Mouse (Mus musculus) yolk sac, embryonic 10.5 days (tissue): Measurements from ENCODE around the gene Ptger1.

Source experiments
- DNase-seq: peaks from one replicate; pipeline ENCODE4 v3.0.0-alpha.2; 2017; ENCODE audit warnings: low spot score

Ptger1 gene

DNA sequence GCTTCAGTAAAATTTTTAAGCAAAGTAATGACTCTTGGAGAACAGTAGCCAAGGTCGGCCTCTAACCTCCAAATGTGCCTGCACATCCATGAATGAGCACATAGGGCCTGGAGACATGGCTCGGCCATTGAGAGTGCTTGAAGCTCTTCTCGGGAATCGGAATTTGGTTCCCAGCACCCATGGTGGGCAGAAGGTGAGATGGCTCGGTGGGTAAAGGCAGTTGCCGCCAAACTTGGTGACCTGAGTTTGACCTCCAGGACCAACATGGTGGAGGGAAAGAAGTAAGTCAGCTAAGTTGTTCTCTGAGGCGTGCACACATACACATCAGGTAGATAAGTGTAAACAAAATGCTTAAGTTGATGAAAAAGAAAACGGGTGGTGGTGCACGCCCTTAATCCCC lies 10.4 kb upstream of the Ptger1 start:
- DNase-seq = no peak

DNA sequence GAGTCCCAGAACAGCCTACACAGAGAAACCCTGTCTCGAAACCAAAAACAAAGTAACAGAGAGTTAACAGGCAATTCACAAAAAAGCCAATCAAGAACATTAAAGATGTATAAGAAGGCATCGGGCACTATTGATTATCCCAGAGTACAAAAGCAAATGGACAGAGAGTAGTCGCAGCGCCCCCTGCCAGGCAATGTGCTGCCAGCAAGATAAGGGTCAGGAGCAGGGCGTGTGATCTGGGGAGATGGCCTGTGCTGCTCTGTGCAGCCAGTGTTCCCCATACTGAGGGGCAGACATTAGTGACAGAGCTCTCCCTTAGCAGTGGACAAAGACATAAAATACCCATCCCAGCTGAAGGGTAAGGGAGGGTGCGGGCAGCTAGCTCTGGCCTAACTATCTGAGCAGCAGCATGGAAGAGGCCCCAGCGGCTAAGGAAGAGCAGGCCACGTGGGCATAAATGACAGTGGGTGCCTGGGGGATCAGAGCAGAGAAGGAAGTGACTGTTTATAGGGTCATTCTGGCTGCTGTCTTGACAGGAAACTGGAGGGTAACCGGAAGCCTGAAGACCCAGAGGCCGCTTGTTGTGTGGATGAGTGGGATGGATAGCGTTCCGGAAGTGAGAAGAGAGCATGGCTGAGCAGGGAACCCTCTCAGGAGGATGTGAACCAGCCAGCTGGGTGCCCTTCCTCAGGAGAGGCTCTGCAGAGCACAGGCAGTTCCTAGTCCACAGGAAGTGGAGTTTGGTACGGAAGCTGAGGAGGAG lies 9.8 kb upstream of the Ptger1 start:
- DNase-seq = no peak

GRCm38 (mm10) chr8:83660545-83660944 lies 5.9 kb upstream of the Ptger1 start:
- DNase-seq = no peak

- DNase-seq = peak; percentile 50
Measured at GRCm38 (mm10) chr8:83660995-83661680, 5.3 kb upstream of the Ptger1 start.

DNA sequence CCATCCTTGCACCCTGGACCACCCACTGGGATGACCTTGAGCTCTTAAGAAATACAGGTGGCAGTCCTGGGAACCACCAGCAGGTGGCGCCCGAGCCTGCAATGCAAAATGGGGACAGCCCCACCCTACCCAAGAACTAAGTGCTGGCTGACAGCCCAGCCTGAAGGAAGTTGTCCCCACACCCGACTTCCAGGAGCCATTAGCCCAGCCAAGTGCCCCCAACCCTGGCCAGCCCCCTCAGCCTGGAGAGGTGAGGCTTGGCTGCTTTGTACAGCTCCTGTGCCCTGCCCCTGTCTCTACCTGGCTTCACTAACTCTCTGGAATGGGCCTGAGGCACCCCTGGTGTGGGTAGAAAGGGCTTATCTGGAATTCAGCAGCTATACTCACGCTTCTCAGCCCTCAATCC lies 4.1 kb upstream of the Ptger1 start:
- peak; percentile 76 for DNase-seq

DNA sequence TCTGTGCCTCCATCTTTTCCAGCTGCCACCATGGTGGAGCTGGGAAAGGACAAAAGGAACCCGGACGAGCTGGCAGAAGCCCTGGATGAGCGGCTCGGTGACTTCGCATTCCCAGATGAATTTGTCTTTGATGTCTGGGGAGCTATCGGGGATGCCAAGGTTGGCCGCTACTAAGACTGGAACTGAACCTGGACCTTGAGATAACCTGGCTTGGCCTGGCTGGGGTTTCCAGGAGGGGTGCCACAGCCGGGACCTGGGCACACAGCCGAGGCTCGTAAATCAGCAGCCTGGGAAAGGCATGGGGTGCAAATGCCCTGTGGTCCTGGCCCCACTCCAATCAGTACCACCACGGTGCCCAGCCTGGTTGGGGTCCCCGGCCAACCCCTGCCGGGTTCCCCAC lies 2.4 kb upstream of the Ptger1 start:
- DNase-seq = no peak

DNA sequence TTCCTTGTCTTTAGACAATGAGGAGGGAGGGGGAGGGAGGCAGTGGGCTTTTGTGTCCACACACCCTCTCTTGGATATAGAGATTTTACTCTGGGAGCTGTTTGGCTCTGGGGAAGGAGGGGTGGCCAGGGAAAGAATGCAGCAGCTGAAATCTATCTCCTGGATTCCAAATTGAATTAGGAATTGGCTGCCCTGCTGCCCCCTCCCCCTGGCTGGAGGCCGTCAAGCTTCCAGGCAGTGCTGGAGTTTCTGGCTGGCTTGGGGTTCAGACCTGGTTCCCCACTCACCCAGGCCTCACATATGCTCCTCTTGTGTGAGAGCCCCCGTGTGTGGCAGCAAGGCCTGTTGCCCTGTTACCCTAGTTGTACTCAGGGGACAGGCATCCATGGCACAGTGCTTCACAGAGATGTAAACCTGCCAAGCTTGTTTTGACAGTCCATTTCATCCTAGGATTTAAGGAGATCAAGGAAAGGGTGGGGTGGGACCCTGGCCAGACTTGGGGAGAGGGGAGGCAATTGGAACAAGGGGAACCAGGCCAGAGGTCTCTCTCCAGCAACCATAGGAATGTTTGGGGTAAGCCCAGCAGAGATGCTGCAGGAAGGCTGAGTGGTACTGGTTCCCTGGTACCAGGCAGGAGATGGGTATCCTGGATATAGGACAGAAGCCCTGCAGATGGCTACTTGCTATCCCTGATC lies 1.4 kb upstream of the Ptger1 start:
- DNase-seq = no peak

- no peak for DNase-seq
Measured at GRCm38 (mm10) chr8:83666866-83667234, 372 bp downstream of the Ptger1 start.

DNA sequence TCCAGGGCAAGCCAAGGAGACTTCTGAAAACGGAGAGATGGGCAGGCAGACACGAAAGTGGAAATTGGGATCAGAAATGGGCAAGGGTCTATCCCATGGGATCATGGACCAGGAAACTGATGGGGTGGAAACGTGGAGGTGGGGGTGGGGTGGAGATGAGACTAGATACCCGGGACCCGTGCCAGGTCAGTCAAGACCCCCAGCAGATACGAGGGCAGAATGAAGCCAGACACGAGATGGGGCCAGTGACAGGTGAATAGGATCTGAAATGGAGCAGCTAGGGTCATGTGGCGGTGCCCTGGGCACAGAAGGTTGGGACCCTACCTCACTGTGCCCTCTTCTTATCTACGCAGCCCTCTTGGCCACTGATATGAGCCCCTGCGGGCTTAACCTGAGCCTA lies 1.0 kb downstream of the Ptger1 start:
- DNase-seq = no peak

GRCm38 (mm10) chr8:83668010-83668916 lies 1.8 kb downstream of the Ptger1 start:
- DNase-seq = peak; percentile 61

DNA sequence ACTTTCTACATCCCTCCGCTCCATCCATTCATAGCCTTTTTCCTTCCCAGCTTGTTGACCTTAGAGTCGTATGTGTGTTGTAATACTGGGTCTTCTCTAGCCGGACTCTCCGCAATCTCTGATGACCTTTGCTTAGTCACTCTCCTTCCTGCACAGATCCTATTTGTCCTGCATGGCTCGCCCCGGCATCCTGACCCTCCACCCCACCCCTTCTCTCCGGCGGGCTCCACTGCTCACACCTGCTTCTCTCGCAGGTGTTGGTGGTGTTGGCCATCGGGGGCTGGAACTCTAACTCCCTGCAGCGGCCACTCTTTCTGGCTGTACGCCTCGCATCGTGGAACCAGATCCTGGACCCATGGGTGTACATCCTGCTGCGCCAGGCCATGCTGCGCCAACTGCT lies 2.5 kb downstream of the Ptger1 start:
- DNase-seq = peak; percentile 50

- DNase-seq = no peak
Measured at GRCm38 (mm10) chr8:83672936-83673335, 6.5 kb downstream of the Ptger1 start.

DNA sequence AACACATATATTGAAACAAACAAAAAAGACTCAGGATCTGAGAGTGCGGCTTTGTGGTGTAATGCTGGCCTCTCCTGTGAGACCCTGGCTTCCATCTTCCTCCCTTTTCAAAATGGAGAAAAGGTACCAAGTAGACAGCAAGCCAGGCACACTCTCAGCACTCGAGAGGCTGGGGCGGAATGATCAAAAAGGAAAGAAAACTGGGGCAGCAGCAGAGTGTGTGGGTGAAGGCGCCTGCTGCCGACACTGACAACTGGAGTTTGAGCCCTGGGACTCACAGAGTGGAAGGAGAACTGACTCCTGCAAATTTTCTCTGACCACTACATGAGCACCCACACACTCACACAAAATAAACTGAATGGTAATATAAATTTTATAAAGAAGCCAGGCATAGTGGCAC lies 8.0 kb downstream of the Ptger1 start:
- DNase-seq = no peak

GRCm38 (mm10) chr8:83679866-83680265 lies 13.4 kb downstream of the Ptger1 start:
- DNase-seq = no peak

DNA sequence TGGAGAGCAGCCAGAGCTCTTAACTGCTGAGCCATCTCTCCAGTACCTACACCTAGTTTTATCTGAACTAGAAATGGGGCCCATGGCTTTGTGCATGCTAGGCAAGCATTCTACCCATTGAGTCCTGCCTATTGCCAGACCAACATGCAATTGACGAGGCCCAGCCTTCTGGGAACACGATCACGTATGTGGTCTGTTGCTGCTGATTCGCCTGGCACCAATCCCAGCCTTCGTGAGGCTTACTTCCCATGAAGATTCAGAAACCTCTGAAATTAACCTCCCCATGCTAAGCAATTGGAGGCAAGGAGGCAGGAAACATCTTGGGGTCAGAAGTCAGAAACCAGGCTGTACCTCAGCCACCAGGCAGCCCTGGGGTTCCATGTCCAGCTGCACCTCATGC lies 14.1 kb downstream of the Ptger1 start:
- no peak for DNase-seq

DNA sequence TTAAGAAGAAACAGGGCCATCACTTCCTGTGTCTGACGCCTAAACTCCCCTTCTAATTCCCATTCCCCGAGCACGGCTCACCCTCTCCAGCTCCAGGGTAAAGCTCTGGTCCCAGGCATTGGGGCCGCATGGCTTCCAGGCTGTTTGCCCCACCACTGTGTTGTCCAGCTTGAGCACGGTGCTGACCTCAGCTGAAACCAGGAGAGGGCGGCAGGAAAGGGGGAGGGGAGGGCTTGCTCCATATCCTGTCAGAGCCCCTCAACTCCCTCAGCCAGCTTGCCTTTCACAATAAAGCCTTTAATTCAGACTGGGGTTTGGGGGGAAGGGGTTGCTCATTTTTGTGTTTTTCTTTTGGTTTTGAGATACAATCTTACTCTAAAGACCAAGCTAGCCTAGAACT lies 14.6 kb downstream of the Ptger1 start:
- peak; percentile 68 for DNase-seq

DNA sequence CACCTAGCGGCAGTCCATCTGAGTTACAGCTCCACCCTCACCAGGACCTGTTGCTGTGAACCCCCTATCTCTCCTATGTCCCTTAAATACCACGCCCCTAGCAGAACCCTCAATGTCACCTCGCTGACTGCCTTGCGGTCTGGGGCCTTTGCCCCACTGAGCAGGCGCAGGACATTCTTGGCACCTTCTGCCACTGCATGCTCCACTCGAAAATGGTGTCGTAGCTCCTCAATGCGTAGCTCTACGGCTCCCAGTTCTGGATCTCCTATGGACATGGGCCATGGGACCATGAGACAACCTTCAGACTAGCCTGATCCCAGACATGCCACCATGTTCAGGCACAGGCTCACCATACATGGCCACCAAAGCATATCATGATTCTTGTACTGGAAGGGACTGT lies 18.0 kb downstream of the Ptger1 start:
- DNase-seq = no peak

DNA sequence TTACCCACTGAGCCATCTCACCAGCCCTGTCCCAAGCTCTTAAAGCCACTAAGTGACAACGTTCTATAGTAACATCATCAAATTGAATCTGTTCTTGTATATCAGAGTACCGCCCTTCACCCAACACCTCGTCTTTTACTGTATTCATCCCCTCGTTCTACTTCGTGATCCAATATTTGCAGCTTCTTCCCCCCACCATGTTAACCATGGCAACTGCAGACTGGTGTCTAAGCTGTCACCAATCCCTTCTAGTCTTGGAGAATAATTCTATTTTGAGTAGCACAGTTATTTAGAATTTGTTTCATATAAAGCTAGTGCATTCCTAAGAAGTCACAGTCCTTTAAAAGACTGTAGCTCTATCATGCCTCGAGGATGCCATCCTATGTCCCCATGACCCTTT lies 22.8 kb downstream of the Ptger1 start:
- DNase-seq = no peak

DNA sequence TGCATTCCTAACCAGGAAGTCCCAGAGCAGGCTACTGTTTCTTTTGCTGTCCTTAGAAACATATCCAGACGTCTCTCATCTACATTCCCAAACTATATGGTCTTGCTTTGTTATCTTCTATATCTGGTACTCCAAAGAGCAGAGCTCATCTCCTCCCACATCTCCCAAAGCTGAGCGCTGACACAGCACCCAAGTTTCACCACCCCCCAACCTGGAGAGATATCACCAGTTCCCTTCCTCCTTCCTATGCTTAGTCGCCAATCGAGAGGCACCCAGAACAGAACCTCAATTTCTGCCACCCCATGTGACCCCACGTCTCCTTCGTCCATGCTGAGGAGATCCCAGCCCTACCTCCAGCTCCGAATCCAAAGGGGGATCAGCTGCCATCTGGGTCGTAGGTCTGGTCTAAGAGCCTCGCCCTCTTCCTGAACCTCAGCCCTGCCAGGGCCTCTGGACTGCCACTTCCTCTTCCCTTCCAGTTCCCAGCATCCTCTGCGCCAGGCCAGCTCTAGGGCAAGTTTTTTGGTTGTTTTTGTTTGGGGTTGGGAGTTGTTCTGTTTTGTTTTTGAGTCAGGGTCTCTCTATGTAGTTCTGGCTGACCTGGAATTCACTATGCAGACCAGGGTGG lies 27.2 kb downstream of the Ptger1 start:
- no peak for DNase-seq

GRCm38 (mm10) chr8:83694369-83695160 lies 28.1 kb downstream of the Ptger1 start:
- no peak for DNase-seq
